Mouse (Mus musculus) CD8-positive naive resting alpha-beta T cell, adult 57 days (primary cell): ENCODE data around the gene Dis3. TPM values are rescaled to one million over a fixed set of nuclear protein-coding genes. Genes with fewer than 3 reads are reported as not detected.

Experiments used
- total RNA-seq: library from RNA; stranded (reverse); gene quantifications from one replicate; pipeline ENCODE4 v1.2.4, GENCODE M21; 2023

Gene Dis3
- total RNA-seq = 32.2 TPM

DNA sequence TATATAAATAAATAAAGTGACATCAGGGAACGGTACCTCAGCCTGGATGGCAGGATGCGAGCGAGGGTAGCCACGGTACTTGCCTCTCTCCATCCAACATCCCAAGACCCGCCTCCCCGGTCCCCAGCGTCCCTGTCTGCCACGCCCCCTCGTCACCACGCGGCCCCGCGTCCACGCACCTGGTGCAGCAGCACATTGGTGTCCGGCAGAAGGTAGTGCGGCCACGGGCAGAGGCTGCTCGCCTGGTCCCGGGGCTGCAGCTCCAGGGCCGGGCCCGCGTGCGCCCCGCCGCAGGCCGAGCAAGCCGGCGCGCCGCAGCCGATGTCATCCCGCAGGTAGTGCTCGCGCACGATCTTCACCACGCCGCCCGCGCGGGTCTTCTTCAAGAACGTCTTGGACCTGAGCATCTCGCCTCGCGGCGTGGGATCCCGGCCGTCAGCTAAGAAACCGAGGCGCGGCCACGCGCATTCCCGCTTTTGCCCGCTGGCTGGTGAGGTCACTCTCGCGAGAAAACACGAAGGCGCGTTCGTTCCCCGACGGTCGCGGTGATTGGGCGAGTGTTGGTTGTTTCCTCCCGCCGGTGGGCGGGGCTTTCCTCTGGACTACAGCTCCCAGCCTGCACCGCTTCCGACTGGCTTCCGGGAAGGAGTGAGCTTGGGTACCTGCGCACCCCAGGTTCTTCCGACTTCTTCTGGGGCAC, at the start of gene Dis3, which contains the start of gene Pibf1:
Gene Dis3 (minus strand): TSS at position 504 of the 700 bp plus-strand sequence.
Gene Pibf1 (plus strand): TSS at position 158 of the 700 bp plus-strand sequence.

GRCm38 (mm10) chr14:99046031-99046781, 53.4 kb downstream of the Dis3 start, which contains the start of the genes Mzt1 and Bora:
Mzt1 (minus strand) TSS chr14:99046134.
Bora (plus strand) TSS chr14:99046222.

Other genes starting within 250 kb of the Dis3 start
- gene Rpl36a-ps1, start 105.5 kb downstream of the Dis3 start, total RNA-seq = 8.8 TPM
- gene Mzt1, start 53.6 kb downstream of the Dis3 start, total RNA-seq = 25.0 TPM
- gene Bora, start 53.5 kb downstream of the Dis3 start, total RNA-seq = 14.5 TPM
- gene Pibf1, start 346 bp downstream of the Dis3 start, total RNA-seq = 19.3 TPM
- gene Klf5, start 198.9 kb upstream of the Dis3 start, total RNA-seq = 0.37 TPM